Mouse (Mus musculus) intestine, embryonic 14.5 days (tissue): Measurements from ENCODE around the gene Olfr1392. TPM values are rescaled to one million over a fixed set of nuclear protein-coding genes. Genes with fewer than 3 reads are reported as not detected.
"Not testable (repeated sequence)": the region's sequence is repeated elsewhere in the genome, so short reads cannot be mapped to it uniquely, and the experiment has no call there.

Experiments
- ATAC-seq: fragments of 200-750 bp; cut with Nextera tagmentation; replicated peaks from 2 replicates; pipeline ENCODE4 v1.8.0; 2017; ENCODE audit warnings: low read depth, moderate number of reproducible peaks, moderate TSS enrichment, moderate library complexity; ENCODE audit not compliant: low FRiP score, low TSS enrichment
- DNase-seq: peaks from one replicate; pipeline ENCODE4 v3.0.0-alpha.2; 2018; ENCODE audit warnings: low spot score
- H3K27ac ChIP-seq: fragments of 300-500 bp; sonication (generic); 2 replicates; pipeline ENCODE4 v1.5.1; 2014; ENCODE audit warnings: low read depth, mild to moderate bottlenecking, control low read depth
- H3K27me3 ChIP-seq: fragments of 300-500 bp; sonication (generic); replicated peaks from 2 replicates; pipeline ENCODE4 v1.6.1; 2014; ENCODE audit warnings: low read length, control low read depth; ENCODE audit not compliant: control insufficient read depth, insufficient read depth
- H3K36me3 ChIP-seq: fragments of 300-500 bp; sonication (generic); 2 replicates; pipeline ENCODE4 v1.6.1; 2014; ENCODE audit warnings: low read length, control low read depth; ENCODE audit not compliant: control insufficient read depth, insufficient read depth
- H3K4me1 ChIP-seq: fragments of 300-500 bp; sonication (generic); replicated peaks from 2 replicates; pipeline ENCODE4 v1.6.1; 2014; ENCODE audit warnings: low read length, control low read depth, mixed read lengths; ENCODE audit not compliant: control insufficient read depth, insufficient read depth
- H3K4me2 ChIP-seq: fragments of 300-500 bp; sonication (generic); 2 replicates; pipeline ENCODE4 v1.6.1; 2014; ENCODE audit warnings: low read length
- H3K4me3 ChIP-seq: fragments of 300-500 bp; sonication (generic); 2 replicates; pipeline ENCODE4 v1.5.1; 2014; ENCODE audit warnings: low read depth, low read length, control low read depth, mixed read lengths
- H3K9ac ChIP-seq: fragments of 300-500 bp; sonication (generic); 2 replicates; pipeline ENCODE4 v1.6.1; 2014; ENCODE audit warnings: mild to moderate bottlenecking, low read length
- H3K9me3 ChIP-seq: fragments of 300-500 bp; sonication (generic); 2 replicates; pipeline ENCODE4 v1.6.1; 2016; ENCODE audit warnings: low read length, control low read depth; ENCODE audit not compliant: control insufficient read depth
- WGBS: fragments of 180-500 bp; shearing (Covaris S2); extraction: QIAGEN DNeasy Blood & Tissue Kit; methylation state at CpG from one replicate; pipeline ENCODE4 v1.1.7; 2014; 5-methylcytosine and 5-hydroxymethylcytosine counted together
- polyA plus RNA-seq: library from polyadenylated mRNA; unstranded; fragments of >200 nt; fragmentation: Nextera tagmentation; extraction: Ambion mirVana; gene quantifications from 2 replicates; pipeline ENCODE4 v1.2.1, GENCODE M21; 2014

The Olfr1392 gene
- polyA plus RNA-seq, 1 experiment from 2014 or later = not detected

- no peak overlapping the region for H3K4me2 ChIP-seq
- no peak overlapping the region for H3K27ac ChIP-seq
- WGBS = 69% methylated on average over 3 of the region's 3 CpGs
- H3K27me3 ChIP-seq = no peaks in the 10 kb centered on the region
- no peaks in the 10 kb centered on the region for H3K36me3 ChIP-seq
- no peak overlapping the region for H3K4me3 ChIP-seq
- no peak overlapping the region for H3K9ac ChIP-seq
- DNase-seq (no peak), ATAC-seq (no peak)
- H3K9me3 ChIP-seq = no peaks in the 10 kb centered on the region
- H3K4me1 ChIP-seq = no peaks in the 10 kb centered on the region
These were observed 7.7 kb downstream of the Olfr1392 start for GRCm38 (mm10) chr11:49292777-49293176.

- Histone ChIP-seq H3K9ac (no peak within 1 kb of the TSS), H3K4me1 (no peaks in the 10 kb centered on the region), H3K4me2 (no peak within 1 kb of the TSS), H3K27ac (no peak within 1 kb of the TSS), H3K36me3 (no peaks in the 10 kb centered on the region), H3K27me3 (no peaks in the 10 kb centered on the region), H3K4me3 (no peak within 1 kb of the TSS), H3K9me3 (no peaks in the 10 kb centered on the region)
- no peak for ATAC-seq
- no peak for DNase-seq
These were observed 19.4 kb downstream of the Olfr1392 start, which contains the start of gene Olfr10 for GRCm38 (mm10) chr11:49304441-49304840. Olfr10 (plus strand) TSS chr11:49304741.

GRCm38 (mm10) chr11:49308547-49308946 lies 23.5 kb downstream of the Olfr1392 start:
- not testable (repeated sequence) for H3K9me3 ChIP-seq, H3K4me1 ChIP-seq, H3K4me3 ChIP-seq, H3K27ac ChIP-seq, DNase-seq, ATAC-seq, H3K27me3 ChIP-seq, H3K36me3 ChIP-seq, H3K9ac ChIP-seq, H3K4me2 ChIP-seq
- WGBS = 81% methylated on average over 5 of the region's 5 CpGs

DNA sequence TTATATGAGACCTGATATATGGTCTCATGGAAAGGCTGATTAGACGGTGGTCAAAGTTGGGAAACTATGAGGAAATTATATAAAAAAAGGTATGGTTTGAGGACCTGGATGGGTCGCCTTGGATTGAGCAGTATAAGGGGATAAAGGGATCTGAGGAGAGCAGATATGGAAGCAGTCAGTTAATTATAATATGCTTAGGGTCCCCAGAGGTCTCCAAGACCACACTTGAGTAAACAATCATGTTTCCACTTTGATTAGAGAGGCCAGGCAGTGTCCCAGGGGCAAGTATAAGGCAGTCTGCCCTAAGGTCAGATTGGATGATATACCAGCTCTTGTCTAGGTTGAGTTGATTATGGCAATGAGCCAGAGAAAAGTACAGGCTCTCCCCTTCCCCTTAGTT lies 37.4 kb downstream of the Olfr1392 start, which contains the start of gene Olfr1391:
Gene Olfr1391, plus strand, starts transcription at position 301 of the 400 bp plus-strand sequence.
- Histone ChIP-seq H3K36me3 (no peaks in the 10 kb centered on the region), H3K27me3 (no peaks in the 10 kb centered on the region), H3K4me3 (no peak within 1 kb of the TSS), H3K9me3 (no peaks in the 10 kb centered on the region), H3K4me2 (no peak within 1 kb of the TSS), H3K9ac (no peak within 1 kb of the TSS), H3K27ac (no peak within 1 kb of the TSS), H3K4me1 (no peaks in the 10 kb centered on the region)
- DNase-seq (no peak), ATAC-seq (no peak)
- WGBS = 74% methylated on average over 2 of the region's 2 CpGs

GRCm38 (mm10) chr11:49326726-49327125 lies 41.6 kb downstream of the Olfr1392 start:
- no peaks in the 10 kb centered on the region for H3K9me3 ChIP-seq
- no peak overlapping the region for H3K4me2 ChIP-seq
- no peaks in the 10 kb centered on the region for H3K4me1 ChIP-seq
- H3K27me3 ChIP-seq = no peaks in the 10 kb centered on the region
- no peak overlapping the region for H3K27ac ChIP-seq
- H3K4me3 ChIP-seq = no peak overlapping the region
- DNase-seq (no peak), ATAC-seq (no peak)
- no peak overlapping the region for H3K9ac ChIP-seq
- 82% methylated on average over 3 of the region's 3 CpGs for WGBS
- no peaks in the 10 kb centered on the region for H3K36me3 ChIP-seq

- WGBS = 69% methylated on average over 1 of the region's 1 CpGs
- no peaks in the 10 kb centered on the region for H3K9me3 ChIP-seq
- no peak overlapping the region for H3K9ac ChIP-seq
- no peak overlapping the region for H3K4me2 ChIP-seq
- no peak overlapping the region for H3K4me3 ChIP-seq
- ATAC-seq (no peak), DNase-seq (no peak)
- no peak overlapping the region for H3K27ac ChIP-seq
- no peaks in the 10 kb centered on the region for H3K4me1 ChIP-seq
- no peaks in the 10 kb centered on the region for H3K36me3 ChIP-seq
- no peaks in the 10 kb centered on the region for H3K27me3 ChIP-seq
These were observed 44.6 kb downstream of the Olfr1392 start for GRCm38 (mm10) chr11:49329686-49330085.

DNA sequence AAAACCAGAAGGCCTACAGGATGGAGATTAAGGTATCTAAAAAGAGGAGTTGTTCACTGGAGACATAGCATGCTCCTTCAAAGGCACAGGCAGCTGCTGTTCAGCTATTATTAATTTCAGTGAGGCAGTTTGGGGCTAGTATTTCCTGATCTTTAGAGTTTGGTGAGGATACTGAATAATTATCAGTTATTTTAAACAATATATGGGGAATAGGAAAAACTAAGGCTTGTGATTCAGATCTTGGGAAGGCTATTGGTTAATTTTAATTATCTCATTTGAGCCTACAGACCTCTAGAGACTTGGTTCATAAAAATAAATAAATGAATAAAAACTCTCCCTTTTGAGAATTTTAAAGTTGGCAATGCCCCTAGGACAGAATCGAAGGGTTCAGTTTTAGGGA lies 49.8 kb downstream of the Olfr1392 start, which contains the start of gene Olfr1390:
Gene Olfr1390, plus strand, starts transcription at position 301 of the 400 bp plus-strand sequence.
- Histone ChIP-seq H3K9me3 (no peaks in the 10 kb centered on the region), H3K9ac (no peak within 1 kb of the TSS), H3K4me2 (no peak within 1 kb of the TSS), H3K4me3 (no peak within 1 kb of the TSS), H3K36me3 (no peaks in the 10 kb centered on the region), H3K27me3 (no peaks in the 10 kb centered on the region), H3K4me1 (no peaks in the 10 kb centered on the region), H3K27ac (no peak within 1 kb of the TSS)
- WGBS = 100% methylated on average over 1 of the region's 1 CpGs
- no peak for ATAC-seq
- DNase-seq = no peak

DNA sequence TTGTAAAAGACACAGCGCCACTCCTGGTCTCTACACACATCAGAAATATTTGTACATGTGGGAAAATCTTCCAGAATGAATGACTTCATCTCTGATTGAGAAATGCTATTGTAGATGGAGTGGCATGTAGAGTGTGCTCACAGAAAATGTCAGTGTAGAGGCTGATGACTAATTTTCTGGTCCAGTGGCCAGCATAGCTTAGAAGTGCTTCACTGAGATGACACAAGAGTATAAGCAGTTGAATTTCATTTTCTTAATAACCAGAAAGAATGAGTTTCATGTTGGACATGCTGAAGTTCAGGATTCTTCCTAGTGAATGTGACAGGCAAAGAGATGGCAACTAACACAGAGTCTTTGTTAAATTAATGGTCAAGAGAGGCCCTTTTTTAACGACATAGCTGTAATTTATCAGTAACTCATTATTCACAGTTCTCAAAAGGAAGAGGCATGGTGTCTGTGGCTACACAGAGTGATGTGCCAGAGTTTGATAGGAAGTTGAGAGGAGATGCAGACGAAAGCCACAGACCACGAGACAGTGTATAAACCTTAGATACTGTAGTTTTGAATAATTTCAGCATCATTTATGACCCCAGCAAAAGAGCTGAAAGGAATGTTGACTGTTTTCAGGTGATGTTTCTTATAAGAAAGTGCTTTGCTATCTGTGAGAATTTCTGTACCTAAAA lies 52.2 kb downstream of the Olfr1392 start:
- ATAC-seq = no peak
- WGBS = 68% methylated on average over 4 of the region's 4 CpGs

More for the DNA sequence above, 52.2 kb downstream of the Olfr1392 start:
- Histone ChIP-seq H3K4me1 (no peaks in the 10 kb centered on the region), H3K9ac (no peak overlapping the region), H3K4me3 (no peak overlapping the region), H3K27me3 (no peaks in the 10 kb centered on the region), H3K9me3 (no peaks in the 10 kb centered on the region), H3K4me2 (no peak overlapping the region), H3K27ac (no peak overlapping the region), H3K36me3 (no peaks in the 10 kb centered on the region)
- no peak for DNase-seq
